Mouse (Mus musculus) gastrocnemius, adult 18-20 months (tissue): ENCODE results near the gene Klhl33. TPM values are rescaled to one million over a fixed set of nuclear protein-coding genes. Genes with fewer than 3 reads are reported as not detected.

ENCODE experiments used
- DNase-seq: peaks from one replicate; pipeline ENCODE4 v3.0.0; 2021; ENCODE audit warnings: low spot score
- total RNA-seq, 2 experiments: library from RNA; stranded (reverse); gene quantifications; 2 replicates each; pipeline ENCODE4 v1.2.3; 2021

The Klhl33 gene
- total RNA-seq, 2 experiments from 2014 or later = 56.5 to 114 TPM

DNA sequence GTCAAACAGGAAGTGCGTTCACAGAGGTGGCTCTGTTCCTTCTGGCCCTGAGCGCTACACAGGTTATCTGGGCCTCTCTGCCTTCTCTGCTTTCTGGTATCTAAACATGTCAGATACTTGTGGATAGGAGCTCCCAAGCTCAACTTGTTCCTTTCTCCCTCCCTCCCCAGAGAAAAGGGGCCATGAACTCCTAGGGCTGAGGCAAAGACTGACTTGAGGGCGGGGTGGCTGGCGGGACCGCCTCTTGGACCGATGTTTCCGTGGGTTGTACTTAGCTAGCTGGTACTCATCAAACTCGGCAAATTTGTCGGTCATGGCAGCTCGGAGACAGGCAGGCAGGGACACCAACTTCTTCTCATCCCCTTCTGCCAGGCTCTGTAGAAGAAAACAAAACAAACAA is 34.7 kb downstream of the Klhl33 start:
- no peak for DNase-seq

DNA sequence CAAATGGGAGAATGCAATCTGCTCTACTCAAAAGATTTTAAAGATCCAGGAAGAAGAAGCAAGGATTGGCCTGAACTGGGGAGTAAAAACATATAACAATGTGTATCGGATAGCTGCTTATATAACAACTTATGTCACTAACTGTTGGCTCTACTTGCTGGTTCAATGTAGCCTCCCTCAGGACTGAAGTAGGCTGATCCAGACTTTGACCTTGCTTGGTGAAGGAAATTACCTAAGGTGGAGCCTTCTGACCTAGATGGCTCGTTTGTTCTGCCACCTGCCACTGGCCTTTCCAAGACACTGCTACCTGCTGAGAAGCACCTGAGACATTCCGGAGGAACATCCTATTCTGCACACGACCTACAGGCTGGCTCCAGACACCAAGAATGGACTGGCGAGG is 41.5 kb downstream of the Klhl33 start:
- DNase-seq = no peak

Other genes starting within 250 kb of the Klhl33 start
- gene Olfr747, start 204.3 kb downstream of the Klhl33 start, total RNA-seq = not detected
- gene Olfr748, start 190.1 kb downstream of the Klhl33 start, total RNA-seq = not detected
- gene Olfr749, start 152.4 kb downstream of the Klhl33 start, total RNA-seq = not detected
- 1 to 10 TPM; 5.1 to 6.5 TPM for gene Ttc5, start 112.0 kb downstream of the Klhl33 start, total RNA-seq
- under 1 TPM in 1 of 2 experiments, not detected in 1; 0.40 TPM for gene Ccnb1ip1, start 89.8 kb downstream of the Klhl33 start, total RNA-seq
- gene Parp2, start 89.7 kb downstream of the Klhl33 start, total RNA-seq = 1 to 10 TPM; 8.6 to 9.5 TPM
- gene Tep1, start 26.9 kb downstream of the Klhl33 start, total RNA-seq = 1 to 10 TPM; 6.5 to 9.0 TPM
- 10 to 100 TPM; 45.9 to 47.5 TPM for gene Osgep, start 27.4 kb upstream of the Klhl33 start, total RNA-seq
- 10 to 100 TPM; 29.1 to 29.2 TPM for gene Apex1, start 27.5 kb upstream of the Klhl33 start, total RNA-seq
- 10 to 100 TPM; 16.1 to 16.7 TPM for gene Pip4p1, start 33.3 kb upstream of the Klhl33 start, total RNA-seq
- 1 to 10 TPM; 3.3 to 4.5 TPM for gene Pnp, start 33.6 kb upstream of the Klhl33 start, total RNA-seq
- gene Gm49342, start 47.0 kb upstream of the Klhl33 start, total RNA-seq = 1 to 10 TPM; 2.2 to 6.2 TPM
- gene Pnp2, start 58.5 kb upstream of the Klhl33 start, total RNA-seq = under 1 TPM in 1 of 2 experiments, not detected in 1; 0.24 TPM
- gene Rnase10, start 110.2 kb upstream of the Klhl33 start, total RNA-seq = not detected
- gene Rnase9, start 144.4 kb upstream of the Klhl33 start, total RNA-seq = not detected
- gene Rnase11, start 152.7 kb upstream of the Klhl33 start, total RNA-seq = not detected
- not detected for gene Rnase12, start 160.2 kb upstream of the Klhl33 start, total RNA-seq
- not detected for gene Olfr750, start 176.9 kb upstream of the Klhl33 start, total RNA-seq
- gene Rnase4, start 193.6 kb upstream of the Klhl33 start, total RNA-seq = 10 to 100 TPM; 25.0 to 30.1 TPM
- gene Ang, start 193.6 kb upstream of the Klhl33 start, total RNA-seq = 1 to 10 TPM; 3.0 to 4.1 TPM
- not detected for gene Eddm3b, start 216.9 kb upstream of the Klhl33 start, total RNA-seq
- gene Rnase6, start 226.4 kb upstream of the Klhl33 start, total RNA-seq = under 1 TPM in 1 of 2 experiments, not detected in 1; 0.21 TPM
- under 1 TPM in 1 of 2 experiments, not detected in 1; 0.39 TPM for gene Rnase1, start 249.3 kb upstream of the Klhl33 start, total RNA-seq